9 mouse cellular contexts compared by ENCODE assay signal in genomic region chr2:27680058-27680457, GRCm38 (mm10). TPM values are rescaled to one million over a fixed set of nuclear protein-coding genes. Genes with fewer than 3 reads are reported as not detected.
DNase-seq lines count a peak whose midpoint lies in the region; ATAC-seq and TF ChIP-seq lines count a peak whose summit lies in the region.
"Had no signal": no experiment of that assay in that cellular context is flagged by ENCODE, and none has a peak within 500 bp of the region (broad histone marks: within the 10 kb centered on the region; RNA-seq: fewer than 3 reads in every experiment).

No protein-coding gene starts in this region.

- H3K4me1 ChIP-seq in lung, embryonic 15.5 days, result peaks cover 79% of the 10 kb centered on the region
- H3K4me1 ChIP-seq in kidney, embryonic 15.5 days, result peaks cover 87% of the 10 kb centered on the region
- H3K4me1 ChIP-seq in forebrain, embryonic 15.5 days, result peaks cover 49% of the 10 kb centered on the region

- H3K9me3 ChIP-seq in lung, embryonic 15.5 days, result no peaks in the 10 kb centered on the region
- H3K9me3 ChIP-seq in kidney, embryonic 15.5 days (replicated peaks), result no peaks in the 10 kb centered on the region
- no peaks in the 10 kb centered on the region for H3K9me3 ChIP-seq in forebrain, embryonic 15.5 days
- H3K9me3 ChIP-seq: megakaryocyte, embryonic 14.5 days had no signal

- no peak overlapping the region for H3ac ChIP-seq in myocyte (ENCODE audit: control insufficient read depth, insufficient read length)

- no peak for DNase-seq in lung, postnatal 25 days (ENCODE audit: low spot score)
- DNase-seq in gastrocnemius, postnatal 25 days, result peak; percentile 67
- no peak for DNase-seq in embryo, embryonic 10.5 days (ENCODE audit: low spot score)
- DNase-seq in Muller cell, postnatal 12 days (ENCODE audit: inconsistent ontology term), result no peak

- WGBS in lung, embryonic 15.5 days, result 44% methylated on average over 6 of the region's 6 CpGs
- WGBS in kidney, embryonic 15.5 days, result 52% methylated on average over 6 of the region's 6 CpGs
- WGBS in forebrain, embryonic 15.5 days, result 66% methylated on average over 6 of the region's 6 CpGs

- no peak overlapping the region for H3K4me3 ChIP-seq in lung, embryonic 15.5 days
- peak overlapping the region; percentile 91; the same call in 1 of the 2 replicates for H3K4me3 ChIP-seq in kidney, embryonic 15.5 days (replicated peaks)
- H3K4me3 ChIP-seq in myocyte, result peak overlapping the region; percentile 49
- H3K4me3 ChIP-seq in forebrain, embryonic 15.5 days, result no peak overlapping the region
- H3K4me3 ChIP-seq: megakaryocyte, embryonic 14.5 days had no signal

- TF ChIP-seq POLR2A in myocyte (IDR thresholded peaks at IDR 0.05; ENCODE audit: insufficient read length, low read depth), result peak; percentile 65

- peak overlapping the region; percentile 98 for H3K27ac ChIP-seq in lung, embryonic 15.5 days
- H3K27ac ChIP-seq in kidney, embryonic 15.5 days, result peak overlapping the region; percentile 58
- no peak overlapping the region for H3K27ac ChIP-seq in forebrain, embryonic 15.5 days (replicated peaks)

- no peaks in the 10 kb centered on the region for H3K36me3 ChIP-seq in lung, embryonic 15.5 days
- no peaks in the 10 kb centered on the region for H3K36me3 ChIP-seq in kidney, embryonic 15.5 days
- H3K36me3 ChIP-seq in myocyte (ENCODE audit: control insufficient read depth, insufficient read depth), result no peaks in the 10 kb centered on the region
- H3K36me3 ChIP-seq in forebrain, embryonic 15.5 days, result no peaks in the 10 kb centered on the region

- peak overlapping the region; percentile 89 for H3K4me2 ChIP-seq in lung, embryonic 15.5 days
- H3K4me2 ChIP-seq in kidney, embryonic 15.5 days, result peak overlapping the region; percentile 91
- peak overlapping the region; percentile 99 for H3K4me2 ChIP-seq in myocyte (ENCODE audit: low read depth)
- no peak overlapping the region for H3K4me2 ChIP-seq in forebrain, embryonic 15.5 days (replicated peaks)

- H3K9ac ChIP-seq in lung, embryonic 15.5 days, result peak overlapping the region; percentile 98; the same call in 1 of the 2 replicates
- 0 out of 2 replicates have a peak overlapping the region, but pooled peaks have one; percentile 31 for H3K9ac ChIP-seq in kidney, embryonic 15.5 days
- H3K9ac ChIP-seq in forebrain, embryonic 15.5 days (replicated peaks), result no peak overlapping the region

- peaks cover 50% of the 10 kb centered on the region for H3K79me2 ChIP-seq in myocyte (ENCODE audit: control insufficient read depth, insufficient read depth)

- ATAC-seq in lung, embryonic 15.5 days (ENCODE audit: borderline replicate concordance, extremely low read depth, low FRiP score, low TSS enrichment), result peak; percentile 29; the same call in 1 of the 2 replicates
- no peak for ATAC-seq in kidney, embryonic 15.5 days (replicated peaks; ENCODE audit: low FRiP score)
- no peak for ATAC-seq in forebrain, embryonic 15.5 days (replicated peaks)

- no peaks in the 10 kb centered on the region for H3K27me3 ChIP-seq in lung, embryonic 15.5 days
- peaks cover 4% of the 10 kb centered on the region for H3K27me3 ChIP-seq in kidney, embryonic 15.5 days
- no peaks in the 10 kb centered on the region for H3K27me3 ChIP-seq in myocyte (ENCODE audit: control insufficient read depth, insufficient read depth, insufficient read length)
- H3K27me3 ChIP-seq in forebrain, embryonic 15.5 days, result no peaks in the 10 kb centered on the region

TF ChIP-seq in myocyte, 11 proteins besides CTCF, POLR2A, EP300 and RAD21:
- no peak for TF ChIP-seq SRF (IDR thresholded peaks at IDR 0.05; ENCODE audit: control insufficient read depth, insufficient read length, low read depth)
- no peak for TF ChIP-seq E2F4 (IDR thresholded peaks at IDR 0.05; ENCODE audit: insufficient read depth)
- TF ChIP-seq REST (IDR thresholded peaks at IDR 0.05; ENCODE audit: insufficient read depth, insufficient read length), result no peak
- peak; percentile 23 to 96 (median 95) for TF ChIP-seq MYOG (IDR thresholded peaks at IDR 0.05; ENCODE audit: control insufficient read depth in 1 of 3, insufficient read depth in 1 of 3, insufficient read length in 2 of 3, low read depth in 2 of 3)
- TF ChIP-seq USF1 (IDR thresholded peaks at IDR 0.05; ENCODE audit: low read depth), result peak; percentile 53
- TF ChIP-seq POLR2AphosphoS2 (IDR thresholded peaks at IDR 0.05; ENCODE audit: insufficient read length, low read depth), result peak; percentile 56
- peak; percentile 80 for TF ChIP-seq TCF12 (IDR thresholded peaks at IDR 0.05; ENCODE audit: insufficient read depth, poor library complexity, severe bottlenecking)
- peak; percentile 5 to 99 (median 98) for TF ChIP-seq MYOD1 (IDR thresholded peaks at IDR 0.05; ENCODE audit: control insufficient read depth in 1 of 3, insufficient read length in 2 of 3, low read depth in 2 of 3)
- TF ChIP-seq MAX (IDR thresholded peaks at IDR 0.05; ENCODE audit: low read depth), result no peak
- peak; percentile 66 for TF ChIP-seq TCF3 (IDR thresholded peaks at IDR 0.05; ENCODE audit: insufficient read length, low read depth)
- TF ChIP-seq CEBPB (IDR thresholded peaks at IDR 0.05; ENCODE audit: insufficient read depth, poor library complexity, severe bottlenecking), result no peak

RNA-seq across cellular contexts. Expression of gene Rxra, which starts 3.8 kb away (rescaled TPM):
- polyA plus RNA-seq in lung, embryonic 15.5 days (2015; fragmentation: Nextera tagmentation; extraction: Ambion mirVana), result 12.6 and 13.5 TPM in 2 replicates
- total RNA-seq in gastrocnemius, postnatal 25 days (2021), result 10 to 100 TPM; 70.1 to 81.3 TPM
- polyA plus RNA-seq in kidney, embryonic 15.5 days (2015; fragmentation: Nextera tagmentation; extraction: Ambion mirVana), result 9.6 and 10.4 TPM in 2 replicates
- polyA plus RNA-seq in myocyte (2012; fragmentation: generic; extraction: Trizol), result 22.0 TPM
- 3.2 TPM in 2 replicates for polyA plus RNA-seq in forebrain, embryonic 15.5 days (2015; fragmentation: Nextera tagmentation; extraction: Ambion mirVana)

Comparison
In these comparisons a context has a peak if more than half of its experiments do, and no peak if none do; other contexts are left out.
1. H3K4me3 ChIP-seq: peak in kidney, embryonic 15.5 days (single experiment) and myocyte (single experiment); none in lung, embryonic 15.5 days (single experiment) and forebrain, embryonic 15.5 days (single experiment).